Mouse (Mus musculus): ENCODE measurements around the gene Asdurf.
"Not testable (repeated sequence)": the region's sequence is repeated elsewhere in the genome, so short reads cannot be mapped to it uniquely, and the experiment has no call there.

Gene Asdurf
- long read RNA-seq, experiment 1, result 0 reads
- long read RNA-seq, experiment 2, partial matches to known transcripts, result 0 of 2 reads
- long read RNA-seq, experiment 2, other reads (novel, unspliced or antisense), result 0 of 2 reads

DNA sequence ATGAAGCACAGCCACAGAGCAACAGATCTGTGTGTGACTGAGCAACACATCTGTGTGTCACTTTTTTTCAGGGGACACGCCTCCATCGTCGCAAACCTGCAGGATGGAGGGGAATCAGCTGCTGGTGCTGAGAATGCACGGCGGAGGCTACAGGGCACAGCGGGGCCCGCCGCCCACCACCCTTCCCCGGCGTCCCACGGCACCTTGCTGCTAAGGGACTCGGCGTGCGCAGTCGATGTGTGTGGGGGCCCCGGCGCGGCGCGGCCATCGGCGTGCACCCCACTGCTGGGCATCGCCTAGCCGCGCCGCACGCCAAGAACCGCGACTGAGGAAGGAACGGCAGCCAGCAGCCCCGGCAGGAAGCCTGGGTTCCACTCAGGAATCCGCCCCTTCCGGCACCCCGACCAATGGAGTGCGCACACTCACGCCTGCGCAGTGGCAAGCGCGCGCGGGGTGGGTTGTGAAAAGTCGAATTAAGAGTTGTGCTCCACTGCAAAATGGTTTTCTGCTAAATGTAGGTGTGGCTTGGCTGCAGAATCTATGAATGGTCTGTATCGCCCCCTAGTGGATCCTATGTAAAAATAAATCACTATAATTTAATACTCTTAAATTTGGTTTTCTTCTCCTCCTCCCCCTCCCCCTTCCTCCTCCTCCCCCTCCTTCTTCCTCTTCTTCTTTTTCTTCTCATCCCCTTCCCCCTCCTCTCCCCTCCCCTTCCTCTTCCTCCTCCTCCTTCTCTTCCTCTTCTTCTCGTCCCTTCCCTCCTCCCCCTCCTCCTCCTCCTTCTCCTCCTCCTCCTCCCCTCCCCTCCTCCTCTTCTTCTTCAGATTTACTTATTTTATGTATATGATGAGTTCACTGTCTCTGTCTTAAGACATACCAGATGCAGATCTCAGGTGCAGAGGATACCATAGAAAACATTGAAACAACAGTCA lies at the start of gene Asdurf, which contains the start of the genes Gm28551 and Asnsd1:
Asdurf (minus strand) TSS at position 293 of the 935 bp plus-strand sequence.
Gm28551 (minus strand) TSS at position 341 of the 935 bp plus-strand sequence.
Asnsd1 (minus strand) TSS at position 426 of the 935 bp plus-strand sequence.
- intact Hi-C loops (cut with DNase I), result loop anchor here (2.0 to 5.0 kb wide), 2 partner anchors 40 to 300 kb away; partner anchors contain the start of gene Osgepl1

DNA sequence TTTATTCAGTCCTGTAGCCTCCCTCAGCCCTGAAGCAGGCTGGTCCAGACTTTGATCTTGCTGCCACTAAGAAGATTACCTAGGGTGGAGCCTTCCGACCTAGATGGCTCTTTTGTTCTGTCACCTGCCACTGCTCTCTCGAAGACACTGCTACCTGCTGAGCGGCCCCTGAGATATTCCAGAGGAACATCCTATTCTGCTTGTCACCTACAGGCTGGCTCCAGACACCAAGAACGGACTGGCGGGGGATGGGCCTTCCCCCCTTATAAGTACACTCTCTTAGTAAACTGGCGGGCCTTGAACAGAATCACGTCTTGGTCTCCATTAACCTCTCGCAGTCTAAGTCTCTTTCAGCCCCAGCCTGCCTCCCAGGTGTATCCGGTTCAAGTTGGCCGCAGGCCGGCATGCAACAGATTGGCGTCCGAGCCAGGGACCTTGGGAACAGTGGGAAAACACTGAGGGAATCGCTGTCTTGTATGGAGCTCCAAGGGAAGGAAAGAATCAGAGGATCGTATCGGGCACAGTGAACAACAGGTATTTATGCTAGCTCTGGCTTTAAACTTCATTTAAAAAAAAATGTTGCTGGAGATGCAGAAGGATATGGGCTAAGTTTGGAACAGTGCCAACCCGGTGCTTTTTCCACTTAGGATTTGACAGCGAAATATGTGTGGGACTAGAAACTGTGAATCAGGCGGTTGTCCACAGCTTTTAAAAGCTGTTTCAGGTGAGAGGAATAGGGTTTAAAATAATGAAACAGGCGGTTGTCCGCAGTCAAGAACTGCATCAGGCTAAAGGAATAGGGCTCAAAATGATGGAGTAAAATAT lies 41.7 kb upstream of the Asdurf start:
- intact Hi-C loops (cut with DNase I), result not testable (repeated sequence)

DNA sequence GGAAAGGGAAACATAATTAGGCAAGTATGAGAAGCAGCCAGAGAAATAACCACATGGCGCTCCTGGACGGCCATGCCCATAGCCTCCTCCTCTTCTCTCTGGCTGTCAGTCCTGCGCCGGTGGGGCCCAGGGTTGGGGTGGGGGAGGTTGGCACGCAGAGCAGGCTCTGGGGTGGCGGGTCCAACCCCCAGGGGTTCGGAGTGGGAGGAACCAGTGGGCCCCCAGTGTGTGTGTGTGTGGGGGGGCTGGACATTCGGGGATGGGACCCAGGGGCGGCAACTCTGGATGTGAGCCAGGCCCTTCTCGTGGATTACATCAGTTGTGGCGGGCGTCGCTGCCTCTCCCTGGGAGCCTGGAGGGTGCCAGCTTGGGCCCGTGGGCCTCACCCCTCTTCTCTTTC lies 36.3 kb upstream of the Asdurf start:
- intact Hi-C loops (cut with DNase I), result no loop called here

GRCm38 (mm10) chr1:53384085-53384688 lies 31.8 kb upstream of the Asdurf start:
- intact Hi-C loops (cut with DNase I), result no loop called here

DNA sequence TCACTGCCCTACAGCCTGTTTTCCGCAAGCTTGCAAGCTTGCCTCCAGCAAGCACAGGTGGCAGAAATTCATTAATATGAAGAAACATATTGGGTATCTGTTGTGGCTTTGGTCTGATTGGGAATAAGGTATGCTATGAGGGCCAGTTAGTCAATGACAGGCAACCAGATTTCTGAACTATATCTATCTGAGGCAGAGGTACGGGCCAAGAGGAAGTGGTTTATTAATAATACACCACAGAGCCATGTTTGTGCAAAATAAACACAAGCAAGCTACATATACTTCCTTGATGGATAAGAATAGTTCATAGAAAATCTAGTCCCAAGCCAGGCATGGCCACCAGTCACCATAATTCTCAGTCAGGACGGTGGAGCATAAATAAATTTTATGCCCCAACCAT lies 25.3 kb upstream of the Asdurf start:
- intact Hi-C loops (cut with DNase I), result no loop called here

- intact Hi-C loops (cut with DNase I), result not testable (repeated sequence)
Observed at GRCm38 (mm10) chr1:53375965-53376364, 23.5 kb upstream of the Asdurf start.

DNA sequence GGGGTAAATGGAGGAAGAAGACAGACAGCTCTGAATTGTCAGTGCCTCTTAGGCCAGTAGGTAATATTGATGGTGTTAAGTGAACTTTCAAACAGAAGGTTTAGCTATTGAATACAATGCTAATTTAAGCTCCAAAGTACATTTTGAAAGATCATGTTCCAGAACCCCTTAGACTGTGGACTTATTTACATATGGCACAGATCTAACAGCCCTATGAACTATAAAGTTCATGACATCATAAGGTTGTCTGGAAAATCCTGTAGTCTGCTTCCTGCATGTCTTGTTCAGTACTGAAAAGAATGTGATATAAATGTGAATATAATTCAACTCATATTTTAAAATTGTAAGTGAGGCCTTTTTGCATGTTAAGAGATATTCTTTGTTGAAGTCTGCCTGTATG lies 6.6 kb upstream of the Asdurf start:
- intact Hi-C loops (cut with DNase I), result no loop called here

GRCm38 (mm10) chr1:53341071-53341470 lies 11.3 kb downstream of the Asdurf start:
- intact Hi-C loops (cut with DNase I), result no loop called here

DNA sequence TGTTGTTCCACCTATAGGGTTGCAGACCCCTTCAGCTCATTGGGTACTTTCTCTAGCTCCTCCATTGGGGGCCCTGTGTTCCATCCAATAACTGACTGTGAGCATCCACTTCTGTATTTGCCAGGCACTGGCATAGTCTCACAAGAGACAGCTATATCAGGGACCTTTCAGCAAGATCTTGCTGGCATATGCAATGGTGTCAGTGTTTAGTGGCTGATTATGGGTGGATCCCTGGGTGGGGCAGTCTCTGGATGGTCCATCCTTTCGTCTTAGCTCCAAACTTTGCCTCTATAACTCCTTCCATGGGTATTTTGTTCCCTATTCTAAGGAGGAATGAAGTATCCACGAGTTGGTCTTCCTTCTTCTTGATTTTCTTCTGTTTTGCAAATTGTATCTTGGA lies 15.0 kb downstream of the Asdurf start:
- intact Hi-C loops (cut with DNase I), result not testable (repeated sequence)

DNA sequence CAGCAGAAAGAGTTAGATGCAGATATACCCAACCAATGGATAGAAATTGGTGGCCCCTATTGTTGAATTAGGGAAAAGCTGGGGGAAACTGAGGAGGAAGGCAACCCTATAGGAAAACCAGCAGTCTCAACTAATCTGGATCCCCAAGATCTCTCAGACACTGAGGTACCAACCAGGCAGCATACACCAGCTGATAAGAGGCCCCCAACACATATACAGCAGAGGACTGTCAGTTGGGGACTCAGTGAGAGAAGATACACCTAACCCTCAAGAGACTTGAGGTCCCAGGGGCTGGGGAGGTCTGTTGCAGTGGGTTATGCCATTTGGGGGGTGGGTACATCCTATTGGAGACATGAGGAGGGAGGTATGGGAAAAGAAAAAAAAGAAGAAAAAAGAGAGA lies 17.0 kb downstream of the Asdurf start:
- intact Hi-C loops (cut with DNase I), result no loop called here

GRCm38 (mm10) chr1:53333527-53333926 lies 18.9 kb downstream of the Asdurf start:
- intact Hi-C loops (cut with DNase I), result not testable (repeated sequence)

DNA sequence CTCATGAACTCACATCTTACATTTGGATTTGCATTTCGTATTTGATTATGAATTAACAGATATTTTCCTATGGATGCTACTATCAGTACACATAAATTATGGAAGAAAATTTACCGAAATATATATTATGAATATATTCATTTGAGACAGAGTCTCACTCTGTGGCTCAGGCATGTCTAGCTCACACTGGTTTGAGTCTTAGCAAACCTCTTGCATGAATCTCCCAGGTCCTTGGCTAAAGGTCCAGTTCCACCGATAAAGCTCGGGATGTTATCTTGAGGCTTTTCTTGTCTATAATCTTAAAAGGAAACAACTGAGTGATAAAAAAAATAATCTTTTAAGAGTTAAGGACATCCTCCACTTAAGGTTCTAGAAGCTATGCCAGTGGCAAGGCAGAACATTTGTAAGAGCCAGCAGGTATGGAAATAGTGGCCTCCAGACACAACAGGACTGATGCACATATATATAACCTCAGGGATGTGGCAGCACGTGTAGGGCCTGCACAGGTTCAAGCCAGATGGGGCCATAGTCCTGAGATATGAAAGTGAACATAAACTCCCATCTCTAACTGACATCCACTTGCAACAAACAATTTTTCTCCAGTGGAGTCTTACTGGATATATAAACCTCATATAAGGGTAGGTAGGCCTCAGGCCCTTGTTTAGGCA lies 27.5 kb downstream of the Asdurf start:
- intact Hi-C loops (cut with DNase I), result no loop called here

DNA sequence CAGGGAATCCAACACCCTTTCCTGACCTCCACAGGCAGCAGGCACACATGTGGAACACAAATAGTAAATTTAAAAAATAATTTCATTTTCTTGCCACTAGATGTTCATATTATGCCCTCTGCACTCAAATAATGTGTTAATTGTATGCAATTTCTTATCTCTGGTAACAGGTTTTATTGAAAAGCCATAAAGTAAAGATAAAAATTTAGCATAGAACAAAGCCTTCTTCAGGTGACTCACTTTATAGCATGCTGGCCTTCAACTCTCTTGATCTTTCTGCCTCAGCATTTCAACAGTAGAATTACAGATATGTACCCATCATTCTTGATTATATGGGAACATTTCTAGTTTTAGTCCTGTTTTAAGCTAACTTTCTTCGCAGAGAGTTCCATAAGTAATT lies 28.1 kb downstream of the Asdurf start:
- intact Hi-C loops (cut with DNase I), result no loop called here

DNA sequence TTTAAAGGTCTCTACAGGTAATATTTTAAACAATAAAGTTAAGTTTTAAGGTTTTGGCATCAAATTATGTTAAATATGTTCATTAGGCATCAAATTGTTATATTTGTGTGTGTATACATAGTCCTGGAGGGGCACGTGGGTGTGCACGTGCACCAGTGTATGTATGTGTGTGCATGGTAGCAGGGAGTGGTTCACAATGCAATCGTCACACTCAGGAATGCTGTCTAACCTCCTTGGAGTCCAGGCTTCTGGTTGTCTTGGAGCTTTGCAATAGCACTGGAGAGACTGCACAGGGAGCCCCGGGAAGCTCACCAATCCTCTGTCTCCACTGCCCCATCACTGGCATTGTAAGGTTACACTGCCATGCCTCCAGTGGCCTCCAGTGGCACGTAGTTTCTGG lies 29.2 kb downstream of the Asdurf start:
- intact Hi-C loops (cut with DNase I), result no loop called here

GRCm38 (mm10) chr1:53321662-53322344 lies 30.6 kb downstream of the Asdurf start:
- intact Hi-C loops (cut with DNase I), result no loop called here

DNA sequence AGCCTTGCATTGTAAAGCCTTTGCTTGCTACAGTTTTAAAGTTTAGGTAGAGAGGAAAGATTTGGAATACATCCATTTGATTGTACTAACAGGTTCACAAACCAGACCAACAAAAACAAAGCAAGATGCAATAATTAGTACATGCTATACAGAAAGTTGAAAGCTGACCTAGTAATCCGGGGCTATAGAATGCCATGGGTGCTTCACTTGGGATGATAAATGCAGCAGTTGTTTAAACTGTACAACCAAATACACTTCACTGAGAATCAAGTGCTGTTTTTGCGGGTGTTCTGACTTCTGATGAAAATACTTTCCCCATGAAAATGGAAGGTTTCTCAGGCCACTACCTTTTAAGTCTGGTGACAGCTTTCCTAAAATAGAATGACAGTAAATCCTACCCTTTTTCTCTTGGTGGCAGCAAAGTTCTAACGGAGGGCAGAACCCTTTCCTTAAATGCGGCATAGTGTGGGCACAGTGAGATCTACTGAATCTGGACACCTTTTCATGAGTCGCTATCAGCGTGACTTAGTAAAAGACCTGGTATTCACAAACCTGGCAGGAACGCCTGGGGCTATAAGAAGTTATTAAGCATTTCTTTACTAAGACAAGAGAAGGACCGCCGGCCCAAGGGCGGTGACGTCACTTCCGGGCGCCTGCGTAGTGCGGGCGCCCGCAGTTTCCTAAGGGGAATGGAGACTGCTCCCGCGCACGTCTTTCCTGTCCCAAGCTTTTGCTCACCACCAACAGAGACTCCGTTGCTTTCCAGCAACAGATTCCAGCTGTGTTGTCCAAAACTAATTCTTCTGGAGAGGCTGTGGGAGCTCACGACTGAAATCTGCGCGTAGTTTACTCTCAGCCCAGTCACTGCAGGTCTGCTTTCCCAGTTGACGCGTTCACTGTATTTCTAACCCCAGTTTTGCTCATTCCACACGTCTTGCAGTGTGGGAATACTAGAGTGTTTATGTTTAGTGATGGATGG lies 39.1 kb downstream of the Asdurf start, which contains the start of gene Osgepl1:
Osgepl1 (plus strand) TSS at position 636 of the 979 bp plus-strand sequence.
- intact Hi-C loops (cut with DNase I), result loop anchor here (5.0 kb wide), 1 partner anchor 39 kb away; the partner anchor contains the start of genes Asdurf, Asnsd1 and Gm28551

DNA sequence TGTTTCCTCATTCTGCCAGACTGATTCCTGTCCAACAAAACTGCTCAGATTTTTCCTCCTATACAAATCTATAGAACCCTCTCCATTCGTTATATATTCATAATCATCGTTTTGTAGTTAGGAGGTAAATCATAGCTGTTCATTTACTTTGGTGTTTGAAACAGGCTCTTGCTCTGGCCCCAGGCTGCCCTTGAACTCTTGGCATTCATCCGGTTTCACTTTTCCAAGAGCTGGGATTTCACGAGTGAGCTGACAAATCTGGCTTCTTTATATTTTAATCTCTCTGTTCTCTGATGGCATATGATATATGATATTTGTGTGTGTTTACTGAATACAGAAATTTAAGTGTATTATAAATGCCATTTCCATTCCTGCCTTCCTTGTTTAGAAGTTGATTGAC lies 51.9 kb downstream of the Asdurf start:
- intact Hi-C loops (cut with DNase I), result no loop called here
